Mouse (Mus musculus) E14TG2a.4 (cell line): ENCODE results near the gene Thsd4.

ENCODE experiments used
- CTCF ChIP-seq: conservative IDR thresholded peaks from 2 replicates; pipeline ENCODE4 v1.5.1; 2014; ENCODE audit warnings: low read length
- NANOG ChIP-seq: IDR thresholded peaks from 2 replicates; pipeline ENCODE4 v1.6.1; 2014; ENCODE audit warnings: borderline replicate concordance, low read length, mixed read lengths
- POU5F1 ChIP-seq: IDR thresholded peaks from 2 replicates; pipeline ENCODE4 v1.6.1; 2014; ENCODE audit warnings: low read length, borderline replicate concordance

DNA sequence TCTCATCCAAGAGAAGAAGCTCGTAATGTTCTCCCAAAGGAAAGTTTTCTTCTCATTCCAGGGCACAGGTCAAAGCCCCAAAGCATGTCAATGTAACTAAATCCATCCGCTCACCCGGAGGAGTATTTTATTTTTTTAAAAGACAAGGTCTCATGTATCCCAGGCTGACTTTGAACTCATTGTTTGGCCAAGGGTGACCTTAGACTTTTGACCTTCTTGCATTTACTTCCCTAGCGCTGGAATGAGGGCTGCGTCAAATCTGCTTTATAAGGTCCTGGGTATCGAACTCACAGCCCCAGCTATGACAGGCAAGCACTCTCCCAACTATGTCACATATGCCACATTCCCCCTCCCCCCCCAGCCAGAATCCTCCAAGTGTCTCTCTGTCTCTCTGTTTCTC lies 137.1 kb downstream of the Thsd4 start:
- TF ChIP-seq CTCF: no peak
- TF ChIP-seq POU5F1: no peak
- no peak for TF ChIP-seq NANOG
